Mouse (Mus musculus): ENCODE results near the gene Inhbc.
"Not testable (repeated sequence)": the region's sequence is repeated elsewhere in the genome, so short reads cannot be mapped to it uniquely, and the experiment has no call there.

Inhbc gene

DNA sequence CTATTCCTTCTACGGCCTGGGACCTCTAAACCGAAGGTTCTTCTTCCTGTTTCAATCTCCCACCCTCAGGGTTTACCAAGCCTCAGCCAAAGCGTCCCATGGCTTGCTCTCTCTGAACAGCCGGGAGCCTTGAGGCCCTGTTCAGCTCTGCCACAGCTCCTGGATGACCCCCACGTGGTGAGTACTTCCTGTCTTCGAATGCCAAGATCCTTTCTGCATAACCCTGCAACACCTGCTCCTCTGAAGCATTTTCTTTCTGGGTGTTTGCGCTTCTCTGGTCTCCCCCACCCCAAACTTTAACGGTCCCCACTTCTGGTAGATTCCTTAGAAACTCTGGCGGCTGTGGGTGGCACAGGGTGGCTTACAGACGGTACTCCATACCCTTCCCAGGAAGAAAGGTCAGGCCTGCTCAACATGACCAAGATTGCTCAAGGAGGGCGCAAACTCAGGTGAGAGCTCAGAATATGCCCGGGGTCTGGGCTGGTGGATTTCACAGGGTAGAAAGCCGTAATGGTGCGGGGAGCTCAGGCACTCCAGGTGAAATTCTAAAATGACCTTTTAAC lies 44.7 kb downstream of the Inhbc start:
- no peak for DNase-seq

DNA sequence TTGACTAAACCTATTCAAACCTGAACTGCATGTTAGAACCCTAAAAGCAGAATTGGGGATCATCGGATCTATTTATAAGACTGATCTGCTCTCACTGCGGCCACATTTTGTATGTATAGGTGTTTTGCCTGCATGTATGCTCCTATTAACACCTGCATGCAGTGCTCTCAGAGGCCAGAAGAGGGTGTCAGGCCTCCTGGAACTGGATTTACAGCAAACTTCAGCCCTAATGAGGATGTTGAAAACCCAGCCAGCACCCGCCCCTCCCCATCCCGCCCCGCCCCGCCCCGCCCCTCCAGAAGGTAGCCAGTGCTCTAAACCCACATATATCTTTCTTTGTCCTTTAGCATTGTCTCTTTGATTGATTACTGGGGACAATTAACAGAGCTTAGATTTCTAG lies 45.7 kb downstream of the Inhbc start:
- DNase-seq, result peak; percentile 79

DNA sequence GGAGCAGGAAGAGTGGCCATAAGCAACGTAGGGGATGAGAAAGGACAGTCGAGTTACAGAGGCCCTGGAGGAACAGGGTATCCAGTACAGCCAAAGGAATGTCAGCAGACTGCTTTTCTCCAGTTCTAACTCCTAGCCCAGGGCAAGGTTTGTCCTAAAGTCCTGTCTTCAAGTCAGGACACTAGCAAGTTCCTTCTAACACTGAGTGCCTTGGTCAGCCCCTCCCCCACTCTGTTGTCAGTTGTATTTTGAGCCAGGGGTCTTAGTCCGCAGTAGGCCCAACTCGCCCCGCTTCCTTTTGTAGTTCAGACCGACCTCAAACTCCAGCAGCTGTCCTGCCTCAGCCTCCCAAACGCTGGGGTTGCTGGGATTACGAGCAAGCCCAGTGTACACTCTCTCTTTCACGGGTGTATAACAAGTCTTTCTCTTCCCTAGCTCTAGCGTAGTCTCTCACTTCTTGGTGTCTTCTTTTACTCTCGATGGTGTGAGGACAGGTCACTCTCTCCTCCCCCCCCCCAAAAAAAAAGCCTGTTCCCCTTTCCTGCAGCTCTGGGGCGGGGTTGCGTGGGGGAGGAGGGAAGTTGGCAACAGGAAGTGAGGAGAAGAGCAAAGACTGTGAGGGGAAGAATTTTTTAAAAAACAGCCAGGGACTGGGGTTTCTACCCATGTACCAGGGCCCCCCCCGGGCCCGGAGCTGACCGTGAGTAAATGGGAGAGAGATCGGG lies 46.9 kb downstream of the Inhbc start:
- DNase-seq, result peak; percentile 40

DNA sequence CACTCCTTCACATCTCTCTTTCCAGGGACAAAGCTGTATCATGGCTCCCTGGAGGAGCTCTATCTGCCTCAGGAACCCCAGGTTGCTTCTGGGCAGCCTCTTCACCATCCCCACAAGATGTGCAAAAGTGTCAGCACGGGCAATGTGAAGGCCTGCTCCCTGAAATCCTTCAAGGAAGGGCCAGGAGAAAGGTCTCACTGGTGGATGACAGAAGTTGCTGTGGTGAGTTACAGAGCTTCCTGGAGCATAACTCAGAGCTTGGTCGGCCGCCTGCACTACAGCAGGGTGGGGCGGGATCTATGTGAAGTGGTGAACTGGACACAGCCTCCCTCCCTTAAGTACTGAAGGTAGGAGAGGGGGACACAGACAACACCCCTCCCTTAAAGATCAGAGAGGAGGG lies 47.6 kb downstream of the Inhbc start:
- DNase-seq, result no peak

DNA sequence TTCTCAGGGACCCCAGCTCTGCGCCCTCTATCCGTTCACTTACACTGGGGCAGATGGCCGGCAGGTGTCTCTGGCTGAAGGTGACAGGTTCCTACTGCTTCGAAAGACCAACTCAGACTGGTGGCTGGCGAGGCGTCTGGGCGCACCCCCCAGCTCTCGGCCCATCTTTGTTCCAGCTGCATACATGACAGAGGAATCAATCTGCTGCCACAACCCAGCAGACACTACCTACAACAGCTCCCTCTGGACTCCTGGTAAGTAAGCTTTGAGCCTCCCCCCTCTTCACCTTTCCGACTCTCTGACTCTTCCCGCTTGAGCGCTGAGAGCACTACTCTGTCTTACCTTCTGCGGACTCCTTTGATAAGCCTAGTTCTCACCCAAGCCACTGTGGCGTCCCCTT lies 48.1 kb downstream of the Inhbc start:
- no peak for DNase-seq

DNA sequence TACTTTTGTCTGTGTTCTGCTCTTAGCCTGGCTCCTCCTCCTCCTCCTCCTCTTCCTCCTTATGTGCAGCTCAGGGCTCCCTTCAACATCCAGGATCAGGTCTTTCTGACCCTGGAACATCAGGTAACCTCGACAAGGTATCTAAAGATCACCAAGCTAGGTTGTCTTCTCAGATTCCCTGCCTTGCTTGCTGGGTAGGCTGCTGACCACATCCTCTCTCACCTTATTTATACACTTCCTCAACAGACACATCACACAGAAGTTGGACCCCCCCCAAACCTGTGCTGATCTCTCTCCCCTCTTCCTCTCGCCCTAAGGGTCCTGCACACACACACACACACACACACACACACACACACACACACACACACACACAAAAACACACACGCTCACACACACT lies 48.6 kb downstream of the Inhbc start, which contains the start of gene Arhgap9:
Gene Arhgap9 (plus strand): TSS at position 344 of the 400 bp plus-strand sequence.
- no peak for DNase-seq

DNA sequence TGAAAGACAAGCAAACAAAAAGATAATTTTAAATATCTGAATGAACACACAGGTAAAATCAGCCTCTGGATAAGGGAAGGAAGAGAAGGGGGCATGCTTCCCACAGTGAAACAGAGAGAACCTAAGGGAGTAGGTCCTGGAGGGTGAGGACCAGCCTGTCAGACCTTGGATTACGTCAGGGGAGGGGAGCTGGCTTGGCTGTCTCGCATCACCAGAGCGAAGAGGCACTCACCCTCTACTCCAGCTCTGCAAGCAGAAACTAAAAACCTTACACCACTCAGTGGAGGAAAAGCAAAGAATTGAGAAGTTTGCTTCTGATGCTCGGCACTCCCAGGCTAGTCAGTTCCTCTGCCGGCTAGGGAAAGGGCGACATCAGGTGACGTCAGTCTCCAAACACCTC lies 50.3 kb downstream of the Inhbc start:
- no peak for DNase-seq

DNA sequence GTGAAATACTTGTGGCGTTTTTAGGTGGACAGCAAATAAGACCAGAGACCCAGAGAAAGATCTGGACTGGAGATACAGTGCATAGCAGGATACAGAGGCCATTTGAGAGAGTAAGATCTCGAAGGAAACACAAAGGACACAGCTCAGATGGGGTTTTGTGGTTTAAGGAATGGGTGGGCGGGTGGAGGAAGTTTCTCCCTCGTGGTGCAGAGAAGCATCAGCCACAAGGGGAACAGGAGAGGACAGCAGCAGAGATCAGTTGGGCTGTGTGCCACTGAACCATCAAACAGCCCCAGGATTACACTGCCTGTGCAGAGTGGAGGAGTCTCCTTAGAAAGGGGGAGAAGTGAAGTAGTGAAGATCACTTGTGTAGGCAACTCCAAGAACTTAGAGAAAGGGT lies 52.2 kb downstream of the Inhbc start:
- no peak for DNase-seq

DNA sequence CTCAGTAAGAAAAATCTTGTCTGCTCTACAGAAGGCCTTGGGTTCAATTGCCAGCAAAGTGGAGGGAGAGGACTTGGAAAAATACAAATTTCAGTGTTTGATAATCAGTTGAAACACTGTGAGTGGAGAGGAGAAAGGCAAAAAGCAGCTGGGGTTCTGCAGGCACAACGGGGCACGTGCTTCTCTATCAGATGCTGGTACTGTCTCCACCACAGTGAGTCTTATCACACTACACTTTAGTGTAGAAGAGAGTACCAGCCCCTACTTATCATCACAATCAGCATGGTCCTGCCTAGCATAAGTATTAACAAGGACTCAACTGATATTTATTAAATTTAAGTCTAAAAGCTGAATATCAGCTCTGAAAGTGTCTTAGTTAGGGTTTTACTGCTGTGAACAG lies 53.0 kb downstream of the Inhbc start:
- DNase-seq, result peak; percentile 43

DNA sequence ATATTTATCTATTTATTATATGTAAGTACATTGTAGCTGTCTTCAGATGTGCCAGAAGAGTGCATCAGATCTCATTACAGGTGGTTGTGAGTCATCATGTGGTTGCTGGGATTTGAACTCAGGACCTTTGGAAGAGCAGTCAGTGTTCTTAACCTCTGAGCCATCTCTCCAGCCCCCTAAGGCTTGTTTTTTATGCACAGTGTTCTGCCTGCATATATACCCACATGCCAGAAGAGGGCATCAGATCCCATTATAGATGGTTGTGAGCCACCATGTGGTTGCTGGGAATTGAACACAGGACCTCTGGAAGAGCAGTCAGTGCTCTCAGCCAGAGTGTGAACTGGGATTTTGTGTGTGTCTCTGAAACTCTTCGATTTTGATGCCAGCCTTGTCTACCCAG lies 55.3 kb downstream of the Inhbc start:
- not testable (repeated sequence) for DNase-seq

DNA sequence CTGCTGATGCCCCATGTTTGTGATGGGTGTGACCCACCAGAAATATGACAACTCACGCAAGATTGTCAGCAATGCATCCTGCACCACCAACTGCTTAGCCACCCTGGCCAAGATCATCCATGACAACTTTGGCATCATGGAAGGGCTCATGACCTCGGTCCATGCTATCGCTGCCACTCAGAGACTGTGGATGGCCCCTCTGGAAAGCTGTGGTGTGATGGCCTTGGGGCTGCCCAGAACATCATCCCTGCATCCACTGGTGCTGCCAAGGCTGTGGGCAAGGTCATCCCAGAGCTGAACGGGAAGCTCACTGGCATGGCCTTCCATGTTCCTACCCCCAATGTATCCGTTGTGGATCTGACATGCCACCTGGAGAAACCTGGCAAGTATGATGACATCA lies 56.7 kb downstream of the Inhbc start:
- DNase-seq, result not testable (repeated sequence)

DNA sequence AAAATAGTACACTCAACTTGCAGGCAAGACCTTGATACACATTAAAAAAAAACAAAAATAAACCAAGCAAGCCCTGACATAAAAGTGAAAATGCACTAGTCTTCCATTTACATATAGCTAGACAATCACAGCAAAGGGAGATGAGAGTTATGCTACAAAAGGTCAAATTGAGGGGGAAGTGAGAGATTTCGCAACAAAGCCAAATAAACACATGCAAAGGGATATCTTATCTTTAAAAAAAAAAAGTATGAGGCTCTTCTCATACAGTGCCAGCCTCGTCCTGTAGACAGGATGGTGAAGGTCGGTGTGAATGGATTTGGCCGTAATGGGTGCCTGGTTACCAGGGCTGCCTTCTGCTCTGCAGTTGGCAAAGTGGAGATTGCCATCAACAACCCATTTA lies 57.4 kb downstream of the Inhbc start:
- no peak for DNase-seq

DNA sequence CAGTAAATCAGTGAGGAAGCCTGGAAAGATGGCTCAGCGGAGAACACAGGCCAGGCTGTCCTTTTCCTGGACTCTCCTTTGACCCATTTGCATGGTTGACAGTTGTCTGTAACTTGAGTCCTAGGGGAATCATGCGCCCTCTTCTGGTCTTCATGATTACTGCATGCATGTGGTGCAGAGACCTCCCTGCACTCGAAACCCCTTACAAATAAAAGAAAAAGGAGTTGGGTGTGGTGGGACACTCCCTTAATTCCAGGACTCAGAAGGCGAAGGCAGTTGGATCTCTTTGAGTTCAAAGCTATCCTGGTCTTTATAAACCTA lies 57.9 kb downstream of the Inhbc start:
- DNase-seq, result peak; percentile 85

DNA sequence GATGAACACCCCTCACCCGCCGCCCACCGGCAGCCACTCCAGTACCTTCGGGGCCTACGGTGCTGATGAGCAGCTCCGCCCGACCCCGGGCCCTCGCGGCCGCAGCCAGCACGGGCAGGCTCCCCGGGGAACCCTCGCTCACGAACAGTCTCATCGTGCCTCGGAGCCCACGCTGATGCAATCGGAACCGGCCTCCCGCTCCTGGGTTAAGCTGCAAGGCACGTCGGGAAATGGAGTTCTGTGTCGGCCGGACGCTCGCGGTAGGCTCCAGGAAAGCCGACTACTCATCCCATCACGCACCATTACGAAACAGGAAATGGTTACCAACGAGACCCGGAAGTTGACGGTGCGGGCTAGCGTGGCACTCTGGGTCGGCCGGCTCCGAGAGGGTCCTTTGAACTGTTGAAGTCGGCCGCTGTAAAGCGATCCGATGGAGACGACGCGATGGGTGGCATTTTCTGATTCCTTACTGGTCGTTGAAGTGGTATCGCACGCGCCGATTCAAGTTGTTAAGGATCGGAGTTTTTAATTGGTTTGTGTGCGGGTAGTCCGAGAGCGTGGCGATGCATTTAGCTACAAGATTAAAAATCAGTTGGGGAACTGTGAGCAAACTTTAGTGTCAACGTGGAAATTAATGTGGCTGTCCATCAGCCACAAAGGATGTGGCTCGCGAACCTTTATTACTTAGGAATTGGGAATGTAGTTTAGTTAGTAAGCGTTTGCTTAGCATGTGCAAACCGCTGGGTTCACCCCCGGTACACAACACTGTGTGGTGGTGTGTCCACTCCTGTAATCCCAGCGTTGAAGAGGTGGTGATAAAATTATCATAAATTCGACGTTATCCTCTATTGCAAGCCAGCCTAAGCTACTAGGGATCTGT lies 58.5 kb downstream of the Inhbc start, which contains the start of gene Mars:
Gene Mars (minus strand): TSS at position 311 of the 880 bp plus-strand sequence.
- DNase-seq, result peak; percentile 93

DNA sequence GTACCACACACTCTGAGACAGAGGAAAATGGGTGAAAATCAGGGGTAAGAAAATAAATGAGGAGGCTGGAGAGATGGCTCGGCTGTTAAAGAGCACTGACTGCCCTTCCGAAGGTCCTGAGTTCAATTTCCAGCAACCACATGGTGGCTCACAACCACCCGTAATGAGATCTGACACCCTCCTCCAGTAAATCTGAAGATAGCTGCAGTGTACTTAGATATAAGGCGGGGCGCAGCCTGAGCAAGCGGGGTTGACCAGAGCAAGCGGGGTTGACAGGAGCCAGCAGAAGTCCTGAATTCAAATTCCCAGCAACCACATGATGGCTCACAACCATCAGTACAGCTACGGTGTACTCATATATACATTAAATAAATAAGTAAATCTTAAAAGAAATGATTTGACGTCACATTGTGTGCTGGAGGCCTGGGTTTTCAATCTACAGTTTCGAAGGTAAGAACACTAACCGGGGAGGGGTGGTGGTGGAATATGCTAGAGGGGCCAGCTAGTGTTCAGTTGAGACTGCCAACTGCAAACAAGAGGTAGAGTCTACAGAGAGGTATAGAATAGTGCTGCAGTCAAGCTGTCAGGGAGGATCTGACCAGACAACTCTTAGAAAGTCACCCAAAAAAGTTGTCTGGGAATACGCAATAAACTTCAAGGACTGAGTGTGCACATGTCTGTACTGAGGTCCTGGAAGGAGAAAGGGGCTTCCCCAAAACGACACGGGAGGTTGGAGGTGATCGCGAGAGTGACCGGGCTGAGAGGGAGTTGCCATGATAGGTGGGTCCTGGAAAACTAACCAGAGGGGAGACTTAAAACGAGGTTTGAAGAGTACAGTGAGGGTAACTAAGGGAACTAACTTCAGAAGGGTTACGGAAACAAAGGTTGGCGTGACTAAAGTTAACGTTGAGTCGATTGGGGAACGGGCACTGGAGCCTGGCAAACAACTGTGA lies 59.4 kb downstream of the Inhbc start:
- DNase-seq, result peak; percentile 56

DNA sequence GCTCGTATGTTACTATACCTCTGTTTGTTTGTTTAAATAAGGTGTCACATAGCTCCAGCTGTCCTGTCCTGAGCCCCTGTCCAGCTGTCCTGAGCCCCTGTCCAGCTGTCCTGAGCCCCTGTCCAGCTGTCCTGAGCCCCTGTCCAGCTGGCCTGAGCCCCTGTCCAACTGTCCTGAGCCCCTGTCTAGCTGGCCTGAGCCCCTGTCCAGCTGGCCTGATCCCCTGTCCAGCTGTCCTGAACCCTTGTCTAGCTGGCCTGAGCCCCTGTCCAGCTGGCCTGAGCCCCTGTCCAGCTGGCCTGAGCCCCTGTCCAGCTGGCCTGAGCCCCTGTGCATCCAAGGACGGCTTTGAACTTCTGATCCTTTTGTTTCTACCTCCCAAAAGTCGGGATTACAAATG lies 61.1 kb downstream of the Inhbc start:
- not testable (repeated sequence) for DNase-seq
